Mouse (Mus musculus) embryonic fibroblast, embryonic 13.5 days (primary cell): Measurements from ENCODE around the gene Stom.

ENCODE experiments used
- CTCF ChIP-seq: IDR thresholded peaks from 2 replicates; pipeline ENCODE4 v1.5.1; 2011; ENCODE audit warnings: mild to moderate bottlenecking, control low read depth, low read length, moderate library complexity, borderline replicate concordance; ENCODE audit not compliant: insufficient read depth
- POLR2A ChIP-seq: IDR thresholded peaks from 2 replicates; pipeline ENCODE4 v1.6.1; 2011; ENCODE audit warnings: low read depth, mild to moderate bottlenecking, control low read depth, low read length, moderate library complexity

GRCm38 (mm10) chr2:35266251-35266905 is 70.4 kb downstream of the Stom start:
- TF ChIP-seq CTCF, result no peak
- no peak for TF ChIP-seq POLR2A
